Mouse (Mus musculus): ENCODE results near the gene Ntan1.

DNA sequence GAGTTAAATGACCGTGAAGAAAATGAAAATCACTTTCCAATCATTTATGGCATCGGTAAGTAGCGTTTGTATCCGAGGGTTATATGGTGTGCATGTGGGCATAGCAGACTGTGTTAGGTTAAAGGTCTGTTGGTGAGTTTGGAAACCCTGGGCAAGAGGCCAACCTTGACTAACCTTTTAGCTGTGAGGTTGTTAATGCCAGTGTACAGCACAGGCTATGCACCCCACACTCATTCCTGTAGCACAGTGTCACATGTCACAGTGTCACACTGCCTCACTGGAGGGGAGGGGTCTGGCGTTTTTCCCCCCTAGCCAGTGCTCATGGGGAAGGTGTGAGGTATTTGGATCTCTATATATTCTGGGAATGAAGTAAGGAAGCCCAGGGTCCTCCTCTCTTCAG, 13.0 kb downstream of the Ntan1 start:
- no peak for TF ChIP-seq CTCF (IDR thresholded peaks at IDR 0.05; ENCODE audit: control insufficient read depth, insufficient read depth, low read length)
- no peak for TF ChIP-seq POLR2A (IDR thresholded peaks at IDR 0.05; ENCODE audit: borderline replicate concordance, control insufficient read depth, low read depth, low read length)

Measured in bone marrow, adult 2 months (tissue).